Mouse (Mus musculus): ENCODE measurements around the gene Hvcn1.

GRCm38 (mm10) chr5:122231431-122231830, 24.8 kb downstream of the Hvcn1 start:
- TF ChIP-seq GATA2 (IDR thresholded peaks at IDR 0.05; ENCODE audit: borderline replicate concordance, low read depth, low read length), result no peak
- no peak for TF ChIP-seq CTCF (IDR thresholded peaks at IDR 0.05; ENCODE audit: low read depth, low read length)
- no peak for TF ChIP-seq GATA1 (IDR thresholded peaks at IDR 0.05; ENCODE audit: borderline replicate concordance, low read length)
- TF ChIP-seq POLR2AphosphoS5 (IDR thresholded peaks at IDR 0.05; ENCODE audit: insufficient replicate concordance, low read depth, low read length), result no peak
- no peak for TF ChIP-seq TAL1 (conservative IDR thresholded peaks at IDR 0.05; ENCODE audit: low read depth, low read length)
